Mouse (Mus musculus): Measurements from ENCODE around the gene Garnl3.

The Garnl3 gene

DNA sequence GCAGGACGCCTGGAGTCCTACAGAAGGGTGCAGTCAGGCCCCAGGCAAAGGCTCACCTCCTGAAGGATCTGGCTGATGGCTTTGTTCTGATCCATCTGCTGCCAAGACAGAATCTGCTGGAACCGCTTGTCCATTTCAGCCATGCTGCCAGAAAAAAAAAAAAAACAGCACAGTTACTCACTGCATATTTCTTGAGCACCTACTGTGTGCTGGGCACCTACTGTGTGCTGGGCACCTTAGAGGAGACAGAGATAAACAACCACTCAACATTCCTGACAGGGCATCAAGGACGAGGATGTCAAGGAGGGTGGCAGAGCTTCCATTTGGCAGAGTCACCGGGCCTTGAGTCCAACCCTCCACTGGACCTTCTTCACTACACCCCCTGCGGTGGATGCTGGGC, 192.7 kb downstream of the Garnl3 start:
- no peak for DNase-seq (ENCODE audit: low read depth, low spot score)

Data from skeletal muscle tissue, adult 2 months (tissue).